Mouse (Mus musculus): ENCODE results near the gene Slc38a10. TPM values are rescaled to one million over a fixed set of nuclear protein-coding genes. Genes with fewer than 3 reads are reported as not detected.

The Slc38a10 gene
- total RNA-seq, 2 experiments from 2014 or later, result 66.0 to 82.7 TPM

- DNase-seq, result no peak
These were observed 13.5 kb downstream of the Slc38a10 start for GRCm38 (mm10) chr11:120137625-120138004.

- DNase-seq, result no peak
These were observed 14.1 kb downstream of the Slc38a10 start for GRCm38 (mm10) chr11:120136796-120137624.

GRCm38 (mm10) chr11:120136195-120136594, 15.0 kb downstream of the Slc38a10 start:
- DNase-seq, result no peak

GRCm38 (mm10) chr11:120134847-120135530, 16.2 kb downstream of the Slc38a10 start:
- no peak for DNase-seq

- DNase-seq, result no peak
These were observed 17.0 kb downstream of the Slc38a10 start for GRCm38 (mm10) chr11:120134148-120134547.

GRCm38 (mm10) chr11:120129281-120129680, 21.9 kb downstream of the Slc38a10 start:
- DNase-seq, result no peak

- DNase-seq, result no peak
These were observed 24.3 kb downstream of the Slc38a10 start for GRCm38 (mm10) chr11:120126845-120127244.

GRCm38 (mm10) chr11:120122126-120122525, 29.0 kb downstream of the Slc38a10 start:
- no peak for DNase-seq

- peak; percentile 71 for DNase-seq
These were observed 30.3 kb downstream of the Slc38a10 start for GRCm38 (mm10) chr11:120120642-120121420.

GRCm38 (mm10) chr11:120119936-120120541, 31.1 kb downstream of the Slc38a10 start:
- DNase-seq, result no peak

- no peak for DNase-seq
These were observed 32.0 kb downstream of the Slc38a10 start for GRCm38 (mm10) chr11:120119108-120119507.

GRCm38 (mm10) chr11:120117626-120118025, 33.5 kb downstream of the Slc38a10 start:
- no peak for DNase-seq

- no peak for DNase-seq
These were observed 36.5 kb downstream of the Slc38a10 start for GRCm38 (mm10) chr11:120114488-120115215.

GRCm38 (mm10) chr11:120112136-120112535, 39.0 kb downstream of the Slc38a10 start:
- DNase-seq, result no peak

GRCm38 (mm10) chr11:120111033-120111432, 40.1 kb downstream of the Slc38a10 start:
- DNase-seq, result peak; percentile 62

- DNase-seq, result no peak
These were observed 40.6 kb downstream of the Slc38a10 start for GRCm38 (mm10) chr11:120110554-120110953.

GRCm38 (mm10) chr11:120109558-120110210, 41.5 kb downstream of the Slc38a10 start:
- DNase-seq, result no peak

- DNase-seq, result no peak
These were observed 43.4 kb downstream of the Slc38a10 start for GRCm38 (mm10) chr11:120107796-120108195.

- DNase-seq, result no peak
These were observed 44.1 kb downstream of the Slc38a10 start for GRCm38 (mm10) chr11:120107026-120107425.

GRCm38 (mm10) chr11:120103431-120103997, 47.6 kb downstream of the Slc38a10 start:
- DNase-seq, result no peak

GRCm38 (mm10) chr11:120101036-120101435, 50.1 kb downstream of the Slc38a10 start:
- DNase-seq, result peak; percentile 58

Measured in gastrocnemius, postnatal 10 days (tissue).